Mouse (Mus musculus): ENCODE results near the gene Plekha3. TPM values are rescaled to one million over a fixed set of nuclear protein-coding genes. Genes with fewer than 3 reads are reported as not detected.

Gene Plekha3
- polyA plus RNA-seq, 1 experiment from 2014 or later, result 24.8 TPM

DNA sequence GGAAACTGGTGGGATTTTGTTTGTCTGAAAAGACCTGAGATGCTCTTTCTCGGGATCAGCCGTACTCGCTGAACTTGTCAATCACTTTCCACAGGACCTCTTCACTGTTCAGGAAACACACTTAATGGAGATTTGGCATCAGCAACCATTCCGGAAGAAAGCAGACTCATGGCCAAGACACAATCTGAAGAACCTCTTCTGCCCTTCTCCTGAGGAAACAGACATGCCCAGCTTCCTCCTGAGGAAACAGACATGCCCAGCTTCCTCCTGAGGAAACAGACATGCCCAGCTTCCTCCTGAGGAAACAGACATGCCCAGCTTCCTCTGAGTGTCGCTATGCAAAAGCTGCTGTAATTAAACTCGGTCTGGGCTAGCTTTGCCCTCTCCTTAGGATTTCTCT is 20.2 kb downstream of the Plekha3 start:
- WGBS (ENCODE audit: missing documents), result 56% methylated on average over 6 of the region's 6 CpGs
- no peak overlapping the region for H3K4me3 ChIP-seq (ENCODE audit: inconsistent target)
- no peak overlapping the region for H3K27ac ChIP-seq
- H3K79me2 ChIP-seq (ENCODE audit: inconsistent target), result no peaks in the 10 kb centered on the region
- peaks cover 36% of the 10 kb centered on the region for H3K36me3 ChIP-seq (ENCODE audit: inconsistent target)

DNA sequence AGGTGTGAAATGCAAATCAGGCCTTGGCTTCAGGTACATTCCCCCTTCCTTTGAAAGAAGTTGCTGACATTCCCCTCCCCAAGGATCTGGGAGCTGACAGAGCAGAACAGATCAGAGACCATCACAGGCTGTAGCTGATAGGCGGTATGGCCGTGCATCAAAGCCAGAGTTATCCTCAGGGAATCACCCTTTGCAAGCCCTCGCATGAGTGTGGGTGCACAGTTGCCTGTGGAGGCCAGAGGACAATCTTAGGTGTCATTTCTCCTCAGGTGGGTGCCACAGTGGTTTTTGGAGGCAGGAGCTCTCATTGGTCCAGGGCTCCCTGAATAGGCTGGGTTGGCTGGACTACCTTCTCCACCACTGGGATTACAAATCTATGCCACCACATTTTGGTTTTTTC is 27.1 kb downstream of the Plekha3 start:
- no peak overlapping the region for H3K4me3 ChIP-seq (ENCODE audit: inconsistent target)
- WGBS (ENCODE audit: missing documents), result 100% methylated on average over 3 of the region's 3 CpGs
- no peak overlapping the region for H3K27ac ChIP-seq
- no peaks in the 10 kb centered on the region for H3K79me2 ChIP-seq (ENCODE audit: inconsistent target)
- no peaks in the 10 kb centered on the region for H3K36me3 ChIP-seq (ENCODE audit: inconsistent target)

DNA sequence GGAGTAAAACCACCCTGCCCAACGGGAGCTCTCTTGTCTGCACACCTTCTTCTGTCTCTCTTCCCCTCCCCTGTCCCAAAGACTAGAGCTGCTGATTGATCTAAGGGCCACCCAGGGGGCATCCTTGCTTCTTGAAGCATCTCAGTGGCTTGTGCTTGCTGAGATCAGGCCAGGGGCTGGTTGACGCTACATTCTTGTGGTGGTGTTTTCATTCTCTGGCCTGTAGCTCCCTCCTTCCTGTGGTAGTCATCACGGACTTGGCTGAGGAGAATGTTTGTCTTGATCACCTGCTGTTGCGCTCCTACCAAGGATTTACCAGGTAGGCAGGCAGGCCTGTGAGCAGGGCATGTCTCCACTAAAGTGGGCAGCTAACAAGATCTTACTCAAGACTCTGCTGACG is 27.7 kb downstream of the Plekha3 start:
- Histone ChIP-seq H3K79me2 (ENCODE audit: inconsistent target) (no peaks in the 10 kb centered on the region), H3K4me3 (ENCODE audit: inconsistent target) (no peak overlapping the region), H3K27ac (no peak overlapping the region), H3K36me3 (ENCODE audit: inconsistent target) (no peaks in the 10 kb centered on the region)
- WGBS (ENCODE audit: missing documents), result 90% methylated on average over 5 of the region's 5 CpGs

DNA sequence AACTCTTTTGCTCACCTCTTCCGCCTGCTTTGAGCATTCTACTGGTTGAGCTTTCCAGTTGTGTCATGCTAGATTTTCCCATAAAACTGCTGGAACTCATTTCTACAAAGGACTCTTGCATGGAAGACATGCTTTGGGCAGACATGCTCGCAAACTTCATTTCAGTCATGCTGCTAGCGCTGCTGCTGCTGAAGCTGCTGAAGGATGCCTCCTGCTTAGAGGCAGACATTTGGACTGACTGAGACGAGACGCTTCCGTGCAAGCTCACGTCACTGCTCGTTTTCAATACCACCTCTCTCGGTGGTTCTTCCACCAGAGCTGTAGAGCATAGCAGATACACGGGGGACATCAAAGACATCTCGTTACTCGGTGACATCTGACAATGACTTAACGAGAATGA is 30.6 kb downstream of the Plekha3 start:
- Histone ChIP-seq H3K27ac (no peak overlapping the region), H3K79me2 (ENCODE audit: inconsistent target) (no peaks in the 10 kb centered on the region), H3K4me3 (ENCODE audit: inconsistent target) (no peak overlapping the region), H3K36me3 (ENCODE audit: inconsistent target) (no peaks in the 10 kb centered on the region)
- 95% methylated on average over 13 of the region's 13 CpGs for WGBS (ENCODE audit: missing documents)

DNA sequence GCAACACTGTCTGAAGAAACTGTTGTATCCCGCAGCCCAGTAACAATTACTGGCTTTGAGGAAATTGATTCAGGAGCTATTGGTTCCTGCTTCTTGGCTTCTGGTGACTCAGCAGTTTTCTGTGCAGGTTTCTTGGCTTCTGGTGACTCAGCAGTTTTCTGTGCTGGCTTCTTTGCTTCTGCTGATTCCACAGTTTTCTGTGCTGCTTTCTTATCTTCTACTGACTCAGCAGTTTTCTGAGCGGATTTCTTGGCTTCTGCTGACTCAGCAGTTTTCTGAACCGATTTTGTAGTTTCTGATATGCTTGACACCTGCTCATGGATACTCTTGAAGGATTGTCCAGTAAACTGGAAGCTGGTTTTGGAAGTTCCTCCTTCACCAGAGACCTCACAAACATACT is 33.4 kb downstream of the Plekha3 start:
- H3K36me3 ChIP-seq (ENCODE audit: inconsistent target), result no peaks in the 10 kb centered on the region
- no peak overlapping the region for H3K4me3 ChIP-seq (ENCODE audit: inconsistent target)
- 91% methylated on average over 3 of the region's 3 CpGs for WGBS (ENCODE audit: missing documents)
- no peaks in the 10 kb centered on the region for H3K79me2 ChIP-seq (ENCODE audit: inconsistent target)
- H3K27ac ChIP-seq, result no peak overlapping the region

DNA sequence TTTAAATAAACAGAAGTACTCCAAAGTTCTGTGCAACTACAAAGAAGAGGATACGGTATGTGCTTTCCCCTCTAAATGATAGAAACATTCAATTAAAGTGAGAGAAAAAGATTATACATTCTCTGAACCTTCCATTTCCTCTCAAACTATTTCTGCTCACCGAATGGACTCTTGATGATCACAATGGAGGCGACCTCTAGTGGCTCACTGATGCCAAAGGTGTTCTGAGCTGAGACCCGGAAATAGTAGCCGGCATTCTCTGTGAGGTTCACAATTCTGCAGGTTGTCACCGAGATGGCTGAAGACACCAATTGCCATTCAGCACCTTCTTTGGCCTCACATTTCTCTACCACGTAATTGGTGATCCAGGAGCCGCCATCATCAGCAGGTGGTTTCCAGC is 39.9 kb downstream of the Plekha3 start:
- Histone ChIP-seq H3K4me3 (ENCODE audit: inconsistent target) (no peak overlapping the region), H3K36me3 (ENCODE audit: inconsistent target) (no peaks in the 10 kb centered on the region), H3K79me2 (ENCODE audit: inconsistent target) (no peaks in the 10 kb centered on the region), H3K27ac (no peak overlapping the region)
- 84% methylated on average over 8 of the region's 8 CpGs for WGBS (ENCODE audit: missing documents)

DNA sequence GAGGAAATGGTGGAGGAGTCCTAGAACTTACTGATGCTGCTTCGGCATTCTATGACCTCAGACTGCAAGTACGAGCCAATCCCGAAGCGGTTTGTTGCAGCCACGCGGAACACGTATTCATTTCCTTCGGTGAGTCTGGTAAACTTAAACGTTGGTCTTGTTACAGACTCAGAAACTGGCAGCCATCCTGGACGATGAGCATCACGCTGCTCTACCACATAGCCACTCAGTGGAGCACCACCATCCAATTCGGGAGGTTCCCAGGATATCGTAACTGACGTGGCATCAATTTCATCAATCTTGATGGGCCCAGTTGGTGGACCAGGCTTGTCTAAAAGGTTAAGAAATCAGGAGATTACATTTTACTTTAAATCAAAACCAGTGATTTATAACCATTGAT is 44.6 kb downstream of the Plekha3 start:
- H3K4me3 ChIP-seq (ENCODE audit: inconsistent target), result no peak overlapping the region
- 95% methylated on average over 14 of the region's 14 CpGs for WGBS (ENCODE audit: missing documents)
- no peaks in the 10 kb centered on the region for H3K36me3 ChIP-seq (ENCODE audit: inconsistent target)
- no peaks in the 10 kb centered on the region for H3K79me2 ChIP-seq (ENCODE audit: inconsistent target)
- no peak overlapping the region for H3K27ac ChIP-seq

Other genes starting within 250 kb of the Plekha3 start
- 25.1 to 25.9 TPM (median 25.2 TPM) in 3 replicates for gene Prkra, start 27.3 kb upstream of the Plekha3 start, polyA plus RNA-seq (2018)
- gene Pjvk, start 26.8 kb upstream of the Plekha3 start, polyA plus RNA-seq (2018), result 0.33 TPM in 1 of 3 replicates, not detected in the others
- gene Fkbp7, start 2.2 kb upstream of the Plekha3 start, polyA plus RNA-seq (2018), result 4.1 to 7.0 TPM (median 6.1 TPM) in 3 replicates

All from macrophage (primary cell).